Mouse (Mus musculus) lung, adult 2 months (tissue): ENCODE measurements around the gene Aurkaip1. TPM values are rescaled to one million over a fixed set of nuclear protein-coding genes. Genes with fewer than 3 reads are reported as not detected.
"Not testable (repeated sequence)": the region's sequence is repeated elsewhere in the genome, so short reads cannot be mapped to it uniquely, and the experiment has no call there.

ENCODE experiments used
- DNase-seq: peaks from one replicate; pipeline ENCODE4 v3.0.0; 2022
- H3K4me1 ChIP-seq: fragments of 200-500 bp; 2 replicates; pipeline ENCODE4 v1.6.1; 2011; ENCODE audit warnings: low read length; ENCODE audit not compliant: control insufficient read depth, insufficient read depth
- H3K4me3 ChIP-seq: fragments of 200-500 bp; replicated peaks from 2 replicates; pipeline ENCODE3; 2011; ENCODE audit warnings: low read depth, mild to moderate bottlenecking, control low read depth, low read length; ENCODE audit errors: extremely low read depth
- CTCF ChIP-seq: fragments of 200-500 bp; IDR thresholded peaks from 2 replicates; pipeline ENCODE4 v1.5.1; 2011; ENCODE audit warnings: mild to moderate bottlenecking, low read length, control low read depth; ENCODE audit not compliant: insufficient read depth
- POLR2A ChIP-seq: fragments of 200-500 bp; IDR thresholded peaks from 2 replicates; pipeline ENCODE4 v1.6.1; 2011; ENCODE audit warnings: low read depth, mild to moderate bottlenecking, control low read depth, low read length, borderline replicate concordance; ENCODE audit errors: extremely low read depth
- WGBS: fragments of 180-500 bp; shearing (Covaris S2); methylation state at CpG from one replicate; pipeline ENCODE4 v1.1.7; 2018; 5-methylcytosine and 5-hydroxymethylcytosine counted together
- polyA plus RNA-seq: library from polyadenylated mRNA; depleted of rRNA; stranded (reverse); fragments of >200 nt; gene quantifications from 2 replicates; pipeline ENCODE4 v1.2.3, GENCODE M21; 2012; rRNA removed

The Aurkaip1 gene
- polyA plus RNA-seq: 120 and 151 TPM in 2 replicates

DNA sequence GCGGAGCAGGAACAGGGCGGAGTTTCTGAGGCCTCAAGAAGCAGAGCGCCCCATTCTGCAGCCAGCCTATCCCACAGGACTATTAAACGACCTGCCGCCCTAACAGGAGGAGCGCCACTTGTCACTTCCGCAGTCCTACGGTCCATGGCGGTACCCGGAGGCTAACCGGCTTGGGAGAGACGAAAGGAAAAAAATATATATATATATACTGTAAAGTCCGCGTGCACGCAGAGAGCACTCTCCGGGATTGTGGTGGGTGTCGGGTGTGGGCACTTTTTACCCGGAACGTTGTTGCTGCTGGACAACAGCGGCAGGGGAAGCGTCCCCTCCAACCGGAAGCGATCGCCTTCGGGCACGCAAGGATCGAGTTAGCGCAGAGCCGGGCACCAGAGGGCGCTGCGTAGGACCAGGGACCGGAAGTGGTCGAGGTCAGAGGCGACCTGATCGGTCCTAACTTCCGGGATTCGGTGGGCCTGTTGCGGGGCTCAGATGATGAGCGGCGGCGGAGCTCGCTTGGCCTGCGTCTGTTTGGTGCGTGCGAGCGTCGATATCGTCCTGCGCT, at the start of gene Aurkaip1:
Gene Aurkaip1 (plus strand): TSS at position 68 of the 562 bp plus-strand sequence.
- Histone ChIP-seq H3K4me3 (peak within 1 kb of the TSS; percentile 93), H3K4me1 (peaks cover 15% of the 10 kb centered on the region)
- under 1% methylated on average over 49 of the region's 49 CpGs for WGBS
- TF ChIP-seq POLR2A (peak; percentile 77; the same call in 1 of the 2 replicates), CTCF (peak; percentile 78)
- peak; percentile 92 for DNase-seq

DNA sequence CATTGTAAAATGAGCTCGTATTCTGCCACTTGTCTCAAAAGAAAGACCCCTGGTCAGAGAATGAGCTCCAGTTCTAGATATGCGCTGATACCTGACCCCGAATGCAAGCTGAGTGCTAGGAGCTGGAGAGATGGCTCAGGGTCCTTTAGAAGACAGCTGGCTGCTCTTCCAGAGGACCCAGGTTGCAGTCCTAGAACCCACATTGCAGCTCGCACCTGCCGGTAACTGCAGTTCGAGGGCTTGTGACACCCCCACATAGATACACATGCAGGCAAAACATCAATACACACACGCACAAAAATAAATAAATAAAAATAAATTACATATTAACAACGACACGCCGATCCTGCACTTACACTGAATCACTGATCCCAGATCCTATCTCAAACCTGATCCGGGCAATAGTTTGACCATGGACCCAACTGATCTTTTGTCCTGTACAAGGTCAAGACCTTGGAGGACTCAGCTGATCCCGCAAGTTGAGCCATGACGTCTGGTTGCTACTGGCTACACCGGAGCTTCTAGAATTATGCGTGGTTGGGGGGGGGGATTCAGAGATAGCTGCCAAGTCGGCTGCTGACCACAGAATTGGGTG, 47.5 kb upstream of the Aurkaip1 start:
- no peak for TF ChIP-seq POLR2A
- TF ChIP-seq CTCF: no peak
- Histone ChIP-seq H3K4me3 (no peak overlapping the region), H3K4me1 (no peaks in the 10 kb centered on the region)
- DNase-seq: no peak
- 35% methylated on average over 16 of the region's 16 CpGs for WGBS

DNA sequence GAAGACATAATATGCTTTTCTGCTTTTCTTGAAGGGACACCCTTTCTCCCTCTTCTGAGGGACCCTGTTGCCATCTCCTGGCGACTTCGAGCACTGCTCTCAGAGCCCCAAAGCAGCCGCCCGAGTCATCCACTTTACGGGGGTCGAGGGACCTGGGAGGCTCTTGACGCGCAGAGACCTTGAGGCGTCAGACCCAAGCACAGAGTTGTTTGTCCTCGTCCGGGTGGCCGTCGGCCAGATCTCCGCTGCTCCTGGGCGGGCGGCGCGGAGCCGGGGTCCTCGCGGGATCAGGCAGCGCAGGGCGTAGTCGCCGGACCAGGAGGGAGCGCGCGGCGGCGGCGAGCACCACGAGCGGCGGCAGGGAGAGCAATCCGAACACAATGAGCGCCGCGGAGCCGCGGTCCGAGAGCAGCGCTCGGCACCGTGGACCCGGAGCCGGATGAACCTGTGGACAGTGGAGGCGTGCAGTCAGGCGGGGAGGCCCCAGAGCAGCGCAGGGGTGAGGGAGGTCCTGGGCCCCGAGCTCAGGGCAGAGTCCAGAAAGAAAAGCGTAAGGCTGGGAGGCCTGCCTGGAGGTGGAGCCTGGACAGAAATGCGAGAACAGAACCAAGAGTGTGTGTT, 46.9 kb upstream of the Aurkaip1 start:
- no peaks in the 10 kb centered on the region for H3K4me1 ChIP-seq
- no peak for TF ChIP-seq POLR2A
- peak; percentile 68 for TF ChIP-seq CTCF

DNA sequence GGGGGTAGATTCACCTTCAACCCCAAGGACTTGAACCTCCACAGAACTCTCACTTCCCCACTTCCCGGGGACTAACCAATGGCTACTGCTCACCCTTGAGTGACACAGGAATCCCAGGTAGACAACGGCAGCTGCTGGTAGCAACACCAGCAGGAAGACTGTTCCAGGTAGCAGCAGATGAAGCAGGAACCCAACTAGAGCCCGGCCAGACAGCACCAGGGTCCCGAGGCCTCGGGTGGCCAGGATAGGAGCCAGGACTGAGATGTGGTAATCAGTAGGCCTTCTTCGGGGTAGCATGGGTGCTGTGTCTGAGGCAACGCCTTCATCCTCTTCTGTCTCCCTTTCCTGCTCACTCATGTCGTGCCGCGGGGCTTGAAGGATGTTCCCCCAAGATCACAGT, 45.8 kb upstream of the Aurkaip1 start:
- no peaks in the 10 kb centered on the region for H3K4me1 ChIP-seq
- TF ChIP-seq CTCF: no peak
- TF ChIP-seq POLR2A: no peak
- H3K4me3 ChIP-seq: no peak overlapping the region
- no peak for DNase-seq
- 83% methylated on average over 10 of the region's 10 CpGs for WGBS

More for the DNA sequence above, 46.9 kb upstream of the Aurkaip1 start:
- peak overlapping the region; percentile 70 for H3K4me3 ChIP-seq
- DNase-seq: peak; percentile 81
- WGBS: under 1% methylated on average over 52 of the region's 52 CpGs

DNA sequence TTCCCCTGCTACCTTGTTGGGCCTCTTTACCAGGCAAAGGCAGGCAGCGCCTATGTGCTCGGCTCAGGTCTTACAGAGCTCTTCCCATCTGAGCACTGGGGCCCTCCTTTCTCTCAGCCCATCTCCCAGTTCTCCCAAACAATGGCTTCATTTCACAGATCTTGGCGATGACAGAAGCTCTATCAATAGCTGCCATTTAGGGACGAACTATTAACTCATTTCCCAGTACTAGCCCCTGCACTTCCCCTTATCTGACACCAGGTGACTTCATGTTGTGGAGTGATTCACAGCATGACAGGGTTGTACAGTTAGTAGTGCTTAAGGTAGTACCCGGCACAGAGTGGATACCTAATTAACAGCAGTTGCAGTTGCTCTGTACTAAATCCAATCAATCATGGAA, 45.3 kb upstream of the Aurkaip1 start, which contains the start of gene Tmem88b:
Gene Tmem88b (minus strand): TSS at position 56 of the 400 bp plus-strand sequence.
- WGBS: 67% methylated on average over 5 of the region's 5 CpGs
- Histone ChIP-seq H3K4me3 (no peak within 1 kb of the TSS), H3K4me1 (no peaks in the 10 kb centered on the region)
- TF ChIP-seq POLR2A (no peak), CTCF (no peak)
- no peak for DNase-seq

DNA sequence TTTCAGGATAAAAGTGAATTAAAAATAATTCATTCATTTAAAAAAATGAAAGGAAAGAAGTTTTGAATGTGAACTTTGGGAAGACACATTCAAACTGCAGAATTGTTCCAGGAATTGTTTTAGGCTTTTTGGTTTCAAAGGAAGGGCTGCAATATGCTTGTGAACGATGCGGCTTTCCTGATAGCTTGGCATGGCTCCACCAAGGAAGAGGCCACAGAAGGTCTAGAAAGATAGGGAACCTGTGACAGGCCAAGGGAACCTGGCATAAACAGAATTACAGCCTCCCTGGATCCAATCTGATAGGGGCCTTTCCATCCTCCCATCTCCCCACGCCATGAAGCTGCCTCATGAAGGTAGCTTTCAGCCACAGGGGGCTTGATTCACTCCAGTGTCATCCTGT, 42.8 kb upstream of the Aurkaip1 start:
- Histone ChIP-seq H3K4me1 (no peaks in the 10 kb centered on the region), H3K4me3 (no peak overlapping the region)
- DNase-seq: no peak
- TF ChIP-seq CTCF (no peak), POLR2A (no peak)
- 61% methylated on average over 3 of the region's 3 CpGs for WGBS

DNA sequence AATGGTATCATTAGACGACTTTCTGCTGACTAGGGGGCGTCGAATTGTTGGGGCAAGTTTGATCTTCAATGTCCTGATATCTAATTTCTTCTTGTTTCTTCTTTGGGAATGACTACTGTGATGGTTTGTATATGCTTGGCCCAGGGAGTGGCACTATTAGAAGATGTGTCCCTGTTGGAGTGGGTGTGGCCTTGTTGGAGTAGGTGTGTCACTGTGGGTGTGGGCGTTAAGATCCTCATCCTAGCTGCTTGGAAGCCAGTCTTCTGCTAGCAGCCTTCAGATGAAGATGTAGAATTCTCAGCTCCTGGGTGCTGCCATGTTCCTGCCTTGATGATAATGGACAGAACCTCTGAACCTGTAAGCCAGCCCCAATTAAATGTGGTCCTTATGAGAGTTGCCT, 42.2 kb upstream of the Aurkaip1 start:
- H3K4me1 ChIP-seq, H3K4me3 ChIP-seq, DNase-seq: not testable (repeated sequence)
- 77% methylated on average over 4 of the region's 4 CpGs for WGBS

DNA sequence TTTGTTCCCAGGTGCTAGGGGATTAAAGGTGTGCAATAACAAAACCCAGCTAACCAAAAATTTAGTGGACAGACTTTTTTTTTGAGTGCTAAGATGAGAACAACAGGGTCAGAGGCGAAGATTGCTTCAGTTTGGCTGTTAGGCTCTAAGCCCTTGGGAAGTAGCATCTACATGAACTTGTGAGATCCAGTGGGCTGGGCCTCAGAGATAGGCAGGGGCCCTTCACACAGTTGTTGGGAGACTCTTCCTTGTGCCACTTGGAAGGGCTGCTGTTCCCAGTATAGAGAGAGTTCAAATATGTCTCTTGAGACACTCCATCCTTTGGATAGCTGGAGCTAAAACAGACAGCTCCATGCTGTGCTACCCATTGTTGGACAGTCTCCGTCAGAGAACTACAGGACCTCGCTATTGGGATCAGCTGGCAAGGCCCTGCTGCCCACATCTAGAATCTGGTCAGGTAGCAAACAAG, 41.0 kb upstream of the Aurkaip1 start, which contains the start of gene Ankrd65:
Gene Ankrd65 (plus strand): TSS at position 419 of the 469 bp plus-strand sequence.
- Histone ChIP-seq H3K4me3 (no peak within 1 kb of the TSS), H3K4me1 (no peaks in the 10 kb centered on the region)
- DNase-seq: no peak
- 77% methylated on average over 3 of the region's 3 CpGs for WGBS
- TF ChIP-seq POLR2A (no peak), CTCF (no peak)

DNA sequence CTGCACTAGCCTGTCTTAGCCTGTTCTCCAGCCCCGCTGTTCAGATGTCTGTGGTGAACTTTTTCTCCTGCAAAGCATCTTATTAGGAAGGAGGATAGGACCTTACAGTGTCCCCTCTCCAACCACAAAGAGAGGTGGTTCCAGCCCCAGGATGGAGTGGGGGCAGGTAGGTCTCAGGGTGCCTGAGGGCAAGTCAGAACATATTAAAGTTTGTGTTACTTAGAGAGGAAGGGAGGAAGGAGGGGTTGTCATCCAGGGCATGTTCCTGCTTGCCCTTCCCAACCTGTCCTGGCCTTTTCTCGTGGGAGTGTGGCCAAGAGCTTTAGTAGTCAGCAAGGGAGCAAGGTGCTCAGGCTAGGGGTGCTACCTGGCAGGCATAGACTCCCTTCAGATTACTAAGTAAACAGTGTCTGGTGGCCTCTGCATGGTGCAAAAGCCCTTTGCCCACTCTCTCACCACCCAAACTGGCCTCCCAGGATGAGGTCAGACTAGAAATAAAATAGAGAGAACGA, 40.4 kb upstream of the Aurkaip1 start:
- no peak overlapping the region for H3K4me3 ChIP-seq
- no peaks in the 10 kb centered on the region for H3K4me1 ChIP-seq
- no peak for TF ChIP-seq POLR2A
- no peak for DNase-seq
- WGBS: 47% methylated on average over 3 of the region's 3 CpGs
